Mouse (Mus musculus) heart, embryonic 16.5 days (tissue): ENCODE measurements around the gene Insm2. TPM values are rescaled to one million over a fixed set of nuclear protein-coding genes. Genes with fewer than 3 reads are reported as not detected.

Source experiments
- ATAC-seq: fragments of 200-750 bp; cut with Nextera tagmentation; replicated peaks from 2 replicates; pipeline ENCODE4 v1.8.0; 2017; ENCODE audit warnings: moderate number of reproducible peaks; ENCODE audit not compliant: insufficient read depth, low FRiP score; ENCODE audit errors: extremely low read depth
- H3K27ac ChIP-seq: fragments of 300-500 bp; sonication (generic); 2 replicates; pipeline ENCODE4 v1.5.1; 2014; ENCODE audit warnings: mild to moderate bottlenecking, low read length, control low read depth, moderate library complexity
- H3K27me3 ChIP-seq: fragments of 300-500 bp; sonication (generic); 2 replicates; pipeline ENCODE4 v1.6.1; 2014; ENCODE audit warnings: low read length, mixed read lengths; ENCODE audit not compliant: control insufficient read depth, insufficient read depth
- H3K36me3 ChIP-seq: fragments of 300-500 bp; sonication (generic); 2 replicates; pipeline ENCODE4 v1.6.1; 2014; ENCODE audit not compliant: control insufficient read depth, insufficient read depth
- H3K4me1 ChIP-seq: fragments of 300-500 bp; sonication (generic); 2 replicates; pipeline ENCODE4 v1.6.1; 2014; ENCODE audit warnings: low read length, mixed read lengths; ENCODE audit not compliant: control insufficient read depth, insufficient read depth
- H3K4me2 ChIP-seq: fragments of 300-500 bp; sonication (generic); 2 replicates; pipeline ENCODE4 v1.6.1; 2014; ENCODE audit warnings: low read depth, mild to moderate bottlenecking, control low read depth, low read length
- H3K4me3 ChIP-seq: fragments of 300-500 bp; sonication (generic); 2 replicates; pipeline ENCODE4 v1.5.1; 2014; ENCODE audit warnings: mild to moderate bottlenecking, control low read depth, low read length
- H3K9ac ChIP-seq: fragments of 300-500 bp; sonication (generic); 2 replicates; pipeline ENCODE4 v1.6.1; 2014; ENCODE audit warnings: low read length, control low read depth
- H3K9me3 ChIP-seq: fragments of 300-500 bp; sonication (generic); replicated peaks from 2 replicates; pipeline ENCODE4 v1.6.1; 2016; ENCODE audit warnings: low read length; ENCODE audit not compliant: control insufficient read depth
- WGBS: fragments of 180-500 bp; shearing (Covaris S2); extraction: QIAGEN DNeasy Blood & Tissue Kit; methylation state at CpG from one replicate; pipeline ENCODE4 v1.1.7; 2014; 5-methylcytosine and 5-hydroxymethylcytosine counted together
- polyA plus RNA-seq: library from polyadenylated mRNA; unstranded; fragments of >200 nt; fragmentation: Nextera tagmentation; extraction: Ambion mirVana; gene quantifications from 2 replicates; pipeline ENCODE4 v1.2.1, GENCODE M21; 2015

The Insm2 gene
- polyA plus RNA-seq, 1 experiment from 2014 or later, result 0.08 TPM

GRCm38 (mm10) chr12:55626711-55627110, 27.5 kb downstream of the Insm2 start:
- no peaks in the 10 kb centered on the region for H3K9me3 ChIP-seq
- no peaks in the 10 kb centered on the region for H3K4me1 ChIP-seq
- ATAC-seq, result no peak
- H3K27me3 ChIP-seq, result no peaks in the 10 kb centered on the region
- no peaks in the 10 kb centered on the region for H3K36me3 ChIP-seq
- H3K4me2 ChIP-seq, result no peak overlapping the region
- no peak overlapping the region for H3K27ac ChIP-seq
- H3K9ac ChIP-seq, result no peak overlapping the region
- 42% methylated on average over 4 of the region's 4 CpGs for WGBS
- H3K4me3 ChIP-seq, result no peak overlapping the region

GRCm38 (mm10) chr12:55648011-55648525, 48.8 kb downstream of the Insm2 start:
- Histone ChIP-seq H3K4me2 (no peak overlapping the region), H3K36me3 (no peaks in the 10 kb centered on the region), H3K9me3 (no peaks in the 10 kb centered on the region), H3K27me3 (no peaks in the 10 kb centered on the region), H3K9ac (no peak overlapping the region), H3K4me3 (no peak overlapping the region), H3K4me1 (no peaks in the 10 kb centered on the region), H3K27ac (no peak overlapping the region)
- 91% methylated on average over 7 of the region's 7 CpGs for WGBS
- no peak for ATAC-seq

Other genes starting within 250 kb of the Insm2 start
- gene Psma6, start 215.2 kb upstream of the Insm2 start, polyA plus RNA-seq, result 322 and 352 TPM in 2 replicates
- gene Nfkbia, start 106.8 kb upstream of the Insm2 start, polyA plus RNA-seq, result 80.8 and 85.9 TPM in 2 replicates
- 0.17 and 0.96 TPM in 2 replicates for gene Aldoart2, start 34.2 kb upstream of the Insm2 start, polyA plus RNA-seq
- gene Ralgapa1, start 221.7 kb downstream of the Insm2 start, polyA plus RNA-seq, result 14.2 and 16.8 TPM in 2 replicates
- gene Brms1l, start 236.9 kb downstream of the Insm2 start, polyA plus RNA-seq, result 28.7 and 30.8 TPM in 2 replicates